Mouse (Mus musculus) small intestine, adult 2 months (tissue): Measurements from ENCODE around the gene Anapc5.

ENCODE experiments used
- CTCF ChIP-seq: fragments of 200-500 bp; IDR thresholded peaks from 2 replicates; pipeline ENCODE4 v1.5.1; 2012; ENCODE audit warnings: low read depth, mild to moderate bottlenecking, control low read depth, inconsistent platforms, low read length, moderate library complexity, mixed read lengths; ENCODE audit not compliant: insufficient replicate concordance, insufficient read length; ENCODE audit errors: extremely low read depth
- POLR2A ChIP-seq: fragments of 200-500 bp; IDR thresholded peaks from 2 replicates; pipeline ENCODE4 v1.6.1; 2012; ENCODE audit warnings: low read depth, mild to moderate bottlenecking, control low read depth, inconsistent platforms, low read length, moderate library complexity

GRCm38 (mm10) chr5:122822441-122822840, 1.3 kb upstream of the Anapc5 start:
- no peak for TF ChIP-seq POLR2A
- no peak for TF ChIP-seq CTCF
